Mouse (Mus musculus) lung, adult 2 months (tissue): ENCODE data around the gene Aldh8a1.

ENCODE experiments used
- CTCF ChIP-seq: fragments of 200-500 bp; IDR thresholded peaks from 2 replicates; pipeline ENCODE4 v1.5.1; 2011; ENCODE audit warnings: mild to moderate bottlenecking, low read length, control low read depth; ENCODE audit not compliant: insufficient read depth
- POLR2A ChIP-seq: fragments of 200-500 bp; IDR thresholded peaks from 2 replicates; pipeline ENCODE4 v1.6.1; 2011; ENCODE audit warnings: low read depth, mild to moderate bottlenecking, control low read depth, low read length, borderline replicate concordance; ENCODE audit errors: extremely low read depth

DNA sequence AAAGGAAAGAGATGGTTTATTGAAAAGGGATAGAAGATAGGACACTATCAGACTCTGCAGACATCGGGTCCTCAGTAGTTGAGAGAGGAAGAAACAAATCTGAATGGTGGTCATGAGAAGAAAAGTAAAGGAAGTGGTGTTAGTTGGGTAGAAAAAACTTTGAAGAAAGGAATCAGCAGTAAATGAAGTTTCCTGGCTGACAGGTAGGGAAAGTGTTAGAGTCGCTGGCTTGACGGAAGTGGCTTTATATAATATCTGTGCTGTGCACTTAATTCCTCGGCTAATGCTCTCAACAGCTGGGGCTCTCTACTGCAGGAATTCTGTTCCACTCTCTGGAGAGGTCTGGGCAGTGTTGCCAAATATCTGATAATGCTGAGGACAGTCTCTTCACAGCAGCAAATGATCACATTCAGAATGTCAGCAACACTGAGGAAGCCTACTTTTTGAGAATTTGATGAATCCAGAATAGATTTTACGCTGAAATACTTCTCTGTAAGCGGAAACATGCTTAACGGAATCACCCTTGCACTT is 49.4 kb upstream of the Aldh8a1 start:
- no peak for TF ChIP-seq CTCF
- TF ChIP-seq POLR2A: no peak
